25 mouse cellular contexts compared by ENCODE assay signal in the genomic region with DNA sequence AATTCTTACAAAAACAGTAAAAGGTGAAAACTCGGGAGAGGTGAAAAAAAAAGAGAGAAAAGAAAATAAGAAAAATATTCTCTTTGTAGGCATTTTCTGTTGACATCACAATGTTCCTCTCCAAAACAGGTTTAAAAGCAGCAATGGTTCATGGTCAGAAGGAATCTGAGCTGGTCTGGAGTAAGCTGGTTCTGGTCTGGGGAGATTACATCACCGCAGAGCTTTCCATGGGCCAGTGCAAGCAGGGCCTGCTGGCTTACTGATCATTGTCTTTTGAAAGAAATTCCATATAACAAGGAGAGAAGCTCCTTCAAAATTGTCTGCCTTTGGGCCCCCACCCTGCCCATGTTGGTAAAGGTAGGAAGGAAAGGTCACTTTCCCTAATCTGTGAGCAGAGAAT.
DNase-seq lines count a peak whose midpoint lies in the region; ATAC-seq and TF ChIP-seq lines count a peak whose summit lies in the region.
"Had no signal": no experiment of that assay in that cellular context is flagged by ENCODE, and none has a peak within 500 bp of the region (broad histone marks: within the 10 kb centered on the region; RNA-seq: fewer than 3 reads in every experiment).

No protein-coding gene starts in this region.

- no peak overlapping the region for H3K9ac ChIP-seq in heart, embryonic 13.5 days
- H3K9ac ChIP-seq in kidney, postnatal 0 days (ENCODE audit: low read depth, low read length) = no peak overlapping the region
- H3K9ac ChIP-seq in stomach, postnatal 0 days (ENCODE audit: low read length) = no peak overlapping the region
- H3K9ac ChIP-seq: forebrain, postnatal 0 days; liver, embryonic 14.5 days; midbrain, embryonic 13.5 days; stomach, embryonic 15.5 days had no signal

- DNase-seq in heart, embryonic 10.5 days (ENCODE audit: low spot score) = no peak
- peak; percentile 32 for DNase-seq in kidney, postnatal 0 days (ENCODE audit: low spot score)
- no peak for DNase-seq in kidney, postnatal 14 days
- no peak for DNase-seq in stomach, postnatal 0 days (ENCODE audit: low spot score)
- no peak for DNase-seq in left cerebral cortex, postnatal 4 days
- DNase-seq in right cerebral cortex, postnatal 25 days = no peak
- DNase-seq: adrenal gland, adult 2 months; adrenal gland, postnatal 36 days; cerebellum, adult 18-20 months; cerebellum, postnatal 10 days; forebrain, postnatal 0 days; gastrocnemius, postnatal 10 days; kidney, adult 18-20 months; layer of hippocampus, postnatal 36 days; liver; lung, adult 2 months; thymus, postnatal 25 days had no signal

- no peak for TF ChIP-seq POLR2A in embryonic fibroblast, embryonic 13.5 days (IDR thresholded peaks at IDR 0.05; ENCODE audit: low read depth, low read length)

- no peak for TF ChIP-seq EP300 in stomach, postnatal 0 days (optimal IDR thresholded peaks at IDR 0.05)

- no peaks in the 10 kb centered on the region for H3K9me3 ChIP-seq in heart, embryonic 13.5 days
- no peaks in the 10 kb centered on the region for H3K9me3 ChIP-seq in heart, embryonic 10.5 days
- H3K9me3 ChIP-seq in kidney, postnatal 0 days (replicated peaks; ENCODE audit: low read length) = no peaks in the 10 kb centered on the region
- no peaks in the 10 kb centered on the region for H3K9me3 ChIP-seq in stomach, postnatal 0 days (ENCODE audit: control insufficient read depth, low read length)
- H3K9me3 ChIP-seq: midbrain, embryonic 13.5 days; stomach, embryonic 15.5 days had no signal

- H3K27ac ChIP-seq in heart, embryonic 13.5 days (replicated peaks) = peak overlapping the region; percentile 54; the same call in 1 of the 2 replicates
- H3K27ac ChIP-seq in heart, embryonic 10.5 days = no peak overlapping the region
- peak overlapping the region; percentile 54; the same call in 1 of the 2 replicates for H3K27ac ChIP-seq in kidney, postnatal 0 days
- peak overlapping the region; percentile 83 for H3K27ac ChIP-seq in embryonic fibroblast, embryonic 13.5 days (ENCODE audit: insufficient read depth, low read length)
- 0 out of 2 replicates have a peak overlapping the region, but pooled peaks have one; percentile 9 for H3K27ac ChIP-seq in stomach, postnatal 0 days (replicated peaks)
- H3K27ac ChIP-seq: liver, embryonic 14.5 days; macrophage; midbrain, embryonic 13.5 days; stomach, embryonic 15.5 days had no signal

- intact Hi-C loops in left cerebral cortex, postnatal 4 days (cut with DNase I) = no loop called here

- no peaks in the 10 kb centered on the region for H3K27me3 ChIP-seq in heart, embryonic 13.5 days (replicated peaks)
- H3K27me3 ChIP-seq in heart, embryonic 10.5 days (ENCODE audit: insufficient read depth, poor library complexity, severe bottlenecking) = no peaks in the 10 kb centered on the region
- no peaks in the 10 kb centered on the region for H3K27me3 ChIP-seq in kidney, postnatal 0 days (ENCODE audit: insufficient read depth, low read length)
- H3K27me3 ChIP-seq in stomach, postnatal 0 days (ENCODE audit: control insufficient read depth, insufficient read depth, low read length) = no peaks in the 10 kb centered on the region
- H3K27me3 ChIP-seq: midbrain, embryonic 13.5 days; stomach, embryonic 15.5 days had no signal

- no peak overlapping the region for H3K4me2 ChIP-seq in heart, embryonic 13.5 days
- no peak overlapping the region for H3K4me2 ChIP-seq in kidney, postnatal 0 days (ENCODE audit: low read length)
- no peak overlapping the region for H3K4me2 ChIP-seq in stomach, postnatal 0 days (replicated peaks; ENCODE audit: low read depth)
- H3K4me2 ChIP-seq: midbrain, embryonic 13.5 days; stomach, embryonic 15.5 days had no signal

- peaks cover 12% of the 10 kb centered on the region; the same call in 1 of the 2 replicates for H3K4me1 ChIP-seq in heart, embryonic 13.5 days
- no peaks in the 10 kb centered on the region for H3K4me1 ChIP-seq in heart, embryonic 10.5 days
- peaks cover 6% of the 10 kb centered on the region; the same call in 1 of the 2 replicates for H3K4me1 ChIP-seq in kidney, postnatal 0 days (replicated peaks; ENCODE audit: insufficient read depth, low read length)
- peaks cover 5% of the 10 kb centered on the region; the same call in 1 of the 2 replicates for H3K4me1 ChIP-seq in embryonic fibroblast, embryonic 13.5 days (ENCODE audit: control insufficient read depth, insufficient read depth, low read length)
- no peaks in the 10 kb centered on the region for H3K4me1 ChIP-seq in stomach, postnatal 0 days (replicated peaks; ENCODE audit: control insufficient read depth, insufficient read depth)
- H3K4me1 ChIP-seq: midbrain, embryonic 13.5 days; stomach, embryonic 15.5 days had no signal

- WGBS in heart, embryonic 13.5 days = 64% methylated on average over 2 of the region's 2 CpGs
- WGBS in heart, embryonic 10.5 days = 67% methylated on average over 2 of the region's 2 CpGs
- WGBS in kidney, postnatal 0 days = 62% methylated on average over 2 of the region's 2 CpGs
- 76% methylated on average over 2 of the region's 2 CpGs for WGBS in stomach, postnatal 0 days

- no peak overlapping the region for H3K4me3 ChIP-seq in heart, embryonic 13.5 days
- no peak overlapping the region for H3K4me3 ChIP-seq in heart, embryonic 10.5 days
- H3K4me3 ChIP-seq in kidney, postnatal 0 days (replicated peaks; ENCODE audit: low read depth, low read length) = no peak overlapping the region
- no peak overlapping the region for H3K4me3 ChIP-seq in embryonic fibroblast, embryonic 13.5 days (ENCODE audit: insufficient read depth, low read length)
- no peak overlapping the region for H3K4me3 ChIP-seq in stomach, postnatal 0 days (ENCODE audit: low read depth, low read length)
- H3K4me3 ChIP-seq: midbrain, embryonic 13.5 days; stomach, embryonic 15.5 days had no signal

- H3K36me3 ChIP-seq in heart, embryonic 13.5 days = no peaks in the 10 kb centered on the region
- H3K36me3 ChIP-seq in heart, embryonic 10.5 days = no peaks in the 10 kb centered on the region
- H3K36me3 ChIP-seq in kidney, postnatal 0 days (ENCODE audit: insufficient read depth, low read length) = no peaks in the 10 kb centered on the region
- no peaks in the 10 kb centered on the region for H3K36me3 ChIP-seq in stomach, postnatal 0 days (ENCODE audit: control insufficient read depth, insufficient read depth, low read length)
- H3K36me3 ChIP-seq: G1E; midbrain, embryonic 13.5 days; stomach, embryonic 15.5 days had no signal

- no peak for TF ChIP-seq CTCF in kidney, postnatal 0 days (IDR thresholded peaks at IDR 0.05; ENCODE audit: low read depth)
- TF ChIP-seq CTCF in embryonic fibroblast, embryonic 13.5 days (IDR thresholded peaks at IDR 0.05; ENCODE audit: borderline replicate concordance, insufficient read depth, low read length) = no peak
- TF ChIP-seq CTCF in stomach, postnatal 0 days (IDR thresholded peaks at IDR 0.05; ENCODE audit: low read depth) = no peak

- ATAC-seq in heart, embryonic 13.5 days (ENCODE audit: extremely low read depth, insufficient number of reproducible peaks, low FRiP score, low TSS enrichment) = no peak
- ATAC-seq in kidney, postnatal 0 days (replicated peaks; ENCODE audit: low FRiP score, low read depth) = no peak
- no peak for ATAC-seq in stomach, postnatal 0 days (ENCODE audit: low FRiP score, low TSS enrichment)
- ATAC-seq: forebrain, postnatal 0 days; hindbrain, embryonic 16.5 days; midbrain, embryonic 13.5 days had no signal
